Mouse (Mus musculus): Measurements from ENCODE around the gene Pbld2. TPM values are rescaled to one million over a fixed set of nuclear protein-coding genes. Genes with fewer than 3 reads are reported as not detected.

The Pbld2 gene
- polyA plus RNA-seq, 1 experiment from 2014 or later, result 1.5 TPM

GRCm38 (mm10) chr10:63100657-63101056 is 76.5 kb downstream of the Pbld2 start:
- Histone ChIP-seq H3K9ac (peak overlapping the region; percentile 43), H3K27ac (no peak overlapping the region), H3K4me2 (peak overlapping the region; percentile 97), H3K4me3 (peak overlapping the region; percentile 53), H3K4me1 (peaks cover 5% of the 10 kb centered on the region), H3K27me3 (peaks cover 47% of the 10 kb centered on the region), H3K36me3 (no peaks in the 10 kb centered on the region), H3K9me3 (no peaks in the 10 kb centered on the region)
- no peak for ATAC-seq (ENCODE audit: borderline replicate concordance, extremely low read depth, low FRiP score, low TSS enrichment)
- 19% methylated on average over 9 of the region's 9 CpGs for WGBS

Other genes starting within 250 kb of the Pbld2 start
- gene Ccar1, start 232.0 kb upstream of the Pbld2 start, polyA plus RNA-seq (2015; fragmentation: Nextera tagmentation; extraction: Ambion mirVana), result 113 and 127 TPM in 2 replicates
- 27.7 and 28.5 TPM in 2 replicates for gene Tet1, start 115.3 kb upstream of the Pbld2 start, polyA plus RNA-seq (2015; fragmentation: Nextera tagmentation; extraction: Ambion mirVana)
- gene Slc25a16, start 103.7 kb upstream of the Pbld2 start, polyA plus RNA-seq (2015; fragmentation: Nextera tagmentation; extraction: Ambion mirVana), result 14.8 and 15.7 TPM in 2 replicates
- 17.4 and 17.9 TPM in 2 replicates for gene Dna2, start 77.3 kb upstream of the Pbld2 start, polyA plus RNA-seq (2015; fragmentation: Nextera tagmentation; extraction: Ambion mirVana)
- 19.1 and 21.9 TPM in 2 replicates for gene Rufy2, start 44.1 kb upstream of the Pbld2 start, polyA plus RNA-seq (2015; fragmentation: Nextera tagmentation; extraction: Ambion mirVana)
- 111 and 114 TPM in 2 replicates for gene Hnrnph3, start 98 bp upstream of the Pbld2 start, polyA plus RNA-seq (2015; fragmentation: Nextera tagmentation; extraction: Ambion mirVana)
- gene Pbld1, start 35.8 kb downstream of the Pbld2 start, polyA plus RNA-seq (2015; fragmentation: Nextera tagmentation; extraction: Ambion mirVana), result 0.77 and 0.89 TPM in 2 replicates
- gene Atoh7, start 75.3 kb downstream of the Pbld2 start, polyA plus RNA-seq (2015; fragmentation: Nextera tagmentation; extraction: Ambion mirVana), result not detected in 2 replicates
- gene Mypn, start 179.6 kb downstream of the Pbld2 start, polyA plus RNA-seq (2015; fragmentation: Nextera tagmentation; extraction: Ambion mirVana), result 0.24 and 0.56 TPM in 2 replicates
- 38.2 and 39.0 TPM in 2 replicates for gene Herc4, start 219.5 kb downstream of the Pbld2 start, polyA plus RNA-seq (2015; fragmentation: Nextera tagmentation; extraction: Ambion mirVana)

All from lung, embryonic 15.5 days (tissue).